ENCODE assay signal across 10 mouse cellular contexts in genomic region chr15:85674191-85674984, GRCm38 (mm10).
DNase-seq lines count a peak whose midpoint lies in the region; ATAC-seq and TF ChIP-seq lines count a peak whose summit lies in the region.
"Had no signal": no experiment of that assay in that cellular context is flagged by ENCODE, and none has a peak within 500 bp of the region (broad histone marks: within the 10 kb centered on the region; RNA-seq: fewer than 3 reads in every experiment).

No protein-coding gene starts in this region.

- H3K9ac ChIP-seq in forebrain, embryonic 16.5 days (replicated peaks; ENCODE audit: low read depth, low read length), result peak overlapping the region; percentile 100
- H3K9ac ChIP-seq: liver, embryonic 13.5 days had no signal

- ATAC-seq in forebrain, embryonic 16.5 days, result no peak

- peak overlapping the region; percentile 64 for H3K4me3 ChIP-seq in left cerebral cortex, adult 2 months
- peak overlapping the region; percentile 88 for H3K4me3 ChIP-seq in forebrain, embryonic 16.5 days (replicated peaks; ENCODE audit: low read length)
- peak overlapping the region; percentile 95 for H3K4me3 ChIP-seq in myocyte
- H3K4me3 ChIP-seq: liver, embryonic 13.5 days had no signal

- no peaks in the 10 kb centered on the region for H3K9me3 ChIP-seq in forebrain, embryonic 16.5 days (ENCODE audit: control insufficient read depth, low read length)
- H3K9me3 ChIP-seq: liver, embryonic 13.5 days had no signal

- peaks cover 60% of the 10 kb centered on the region for H3K4me1 ChIP-seq in forebrain, embryonic 16.5 days (replicated peaks; ENCODE audit: control insufficient read depth, insufficient read depth, low read length)

- DNase-seq in cerebellum, postnatal 10 days, result peak; percentile 61 to 75
- DNase-seq in cerebellum, adult 9-10 months, result no peak
- DNase-seq in left cerebral cortex, adult 2 months (ENCODE audit: extremely low spot score in 1 of 2, low spot score in 2 of 2), result no peak
- no peak for DNase-seq in left cerebral cortex, adult 8-10 months (ENCODE audit: low spot score in 2 of 2)
- DNase-seq in retina, postnatal 1 day, result no peak
- DNase-seq in gastrocnemius, adult 18-20 months (ENCODE audit: low spot score), result no peak
- DNase-seq: gastrocnemius, postnatal 10 days; liver, embryonic 13.5 days had no signal

- peak; percentile 55 for TF ChIP-seq POLR2A in myocyte (IDR thresholded peaks at IDR 0.05; ENCODE audit: insufficient read length, low read depth)

- peaks cover 81% of the 10 kb centered on the region for H3K79me2 ChIP-seq in myocyte (ENCODE audit: control insufficient read depth, insufficient read depth)

- intact Hi-C loops in left cerebral cortex, adult 2 months (cut with DNase I), result no loop called here

- H3K27ac ChIP-seq in left cerebral cortex, adult 2 months, result peak overlapping the region; percentile 98
- peak overlapping the region; percentile 79 for H3K27ac ChIP-seq in forebrain, embryonic 16.5 days (ENCODE audit: low read length)
- H3K27ac ChIP-seq: liver, embryonic 13.5 days had no signal

- H3K27me3 ChIP-seq in forebrain, embryonic 16.5 days (replicated peaks; ENCODE audit: control insufficient read depth, insufficient read depth, low read length), result no peaks in the 10 kb centered on the region
- H3K27me3 ChIP-seq in myocyte (ENCODE audit: control insufficient read depth, insufficient read depth, insufficient read length), result no peaks in the 10 kb centered on the region

- H3K4me2 ChIP-seq in forebrain, embryonic 16.5 days (ENCODE audit: low read length), result peak overlapping the region; percentile 98
- peak overlapping the region; percentile 97 for H3K4me2 ChIP-seq in myocyte (ENCODE audit: low read depth)
- H3K4me2 ChIP-seq: liver, embryonic 13.5 days had no signal

- H3ac ChIP-seq in myocyte (ENCODE audit: control insufficient read depth, insufficient read length), result peak overlapping the region; percentile 55

- TF ChIP-seq CTCF in left cerebral cortex, adult 2 months (IDR thresholded peaks at IDR 0.05), result no peak

- H3K36me3 ChIP-seq in forebrain, embryonic 16.5 days (ENCODE audit: control insufficient read depth, insufficient read depth), result no peaks in the 10 kb centered on the region
- peaks cover 25% of the 10 kb centered on the region for H3K36me3 ChIP-seq in myocyte (ENCODE audit: control insufficient read depth, insufficient read depth)
- H3K36me3 ChIP-seq: liver, embryonic 13.5 days had no signal

- 60% methylated on average over 9 of the region's 9 CpGs for WGBS in forebrain, embryonic 16.5 days

TF ChIP-seq in myocyte, 11 proteins besides CTCF, POLR2A, EP300 and RAD21:
- TF ChIP-seq USF1 (IDR thresholded peaks at IDR 0.05; ENCODE audit: low read depth) (peak; percentile 80), POLR2AphosphoS2 (IDR thresholded peaks at IDR 0.05; ENCODE audit: insufficient read length, low read depth) (peak; percentile 92), REST (IDR thresholded peaks at IDR 0.05; ENCODE audit: insufficient read depth, insufficient read length) (no peak), MYOG (IDR thresholded peaks at IDR 0.05; ENCODE audit: control insufficient read depth in 1 of 3, insufficient read depth in 1 of 3, insufficient read length in 2 of 3, low read depth in 2 of 3) (no peak)

Comparison
In these comparisons a context has a peak if more than half of its experiments do, and no peak if none do; other contexts are left out.
1. DNase-seq: peak in cerebellum, postnatal 10 days (2 of 2); none in cerebellum, adult 9-10 months (single experiment), left cerebral cortex, adult 2 months (0 of 2), left cerebral cortex, adult 8-10 months (0 of 2), retina, postnatal 1 day (single experiment) and gastrocnemius, adult 18-20 months (single experiment).
2. Peak in every context shown above with its lines, with median percentiles within 50 percentile points of each other: H3K4me3 ChIP-seq.